Mouse (Mus musculus) testis, adult 2 months (tissue): Measurements from ENCODE around the gene Hist1h4h. TPM values are rescaled to one million over a fixed set of nuclear protein-coding genes. Genes with fewer than 3 reads are reported as not detected.
"Not testable (repeated sequence)": the region's sequence is repeated elsewhere in the genome, so short reads cannot be mapped to it uniquely, and the experiment has no call there.

Experiments used
- H3K27ac ChIP-seq: fragments of 200-500 bp; 2 replicates; pipeline ENCODE4 v1.5.1; 2012; ENCODE audit warnings: low read depth, low read length; ENCODE audit not compliant: control insufficient read depth, insufficient read depth
- H3K27me3 ChIP-seq: fragments of 200-500 bp; 2 replicates; pipeline ENCODE4 v1.6.1; 2012; ENCODE audit warnings: mild to moderate bottlenecking, low read length, moderate library complexity; ENCODE audit not compliant: control insufficient read depth, insufficient read depth
- H3K36me3 ChIP-seq: fragments of 200-500 bp; 2 replicates; pipeline ENCODE4 v1.6.1; 2012; ENCODE audit warnings: mild to moderate bottlenecking, low read length; ENCODE audit not compliant: control insufficient read depth, insufficient read depth
- H3K4me1 ChIP-seq: fragments of 200-500 bp; 2 replicates; pipeline ENCODE4 v1.6.1; 2012; ENCODE audit warnings: low read length; ENCODE audit not compliant: control insufficient read depth, insufficient read depth
- H3K4me3 ChIP-seq: fragments of 200-500 bp; 2 replicates; pipeline ENCODE4 v1.5.1; 2012; ENCODE audit warnings: low read depth, mild to moderate bottlenecking, low read length, moderate library complexity, mixed read lengths; ENCODE audit not compliant: control insufficient read depth
- CTCF ChIP-seq: fragments of 200-500 bp; IDR thresholded peaks from 2 replicates; pipeline ENCODE4 v1.5.1; 2012; ENCODE audit warnings: low read depth, mild to moderate bottlenecking, inconsistent platforms, low read length, moderate library complexity; ENCODE audit not compliant: control insufficient read depth, insufficient read depth, insufficient replicate concordance
- POLR2A ChIP-seq: fragments of 200-500 bp; IDR thresholded peaks from 2 replicates; pipeline ENCODE4 v1.6.1; 2012; ENCODE audit warnings: low read depth, mild to moderate bottlenecking, inconsistent platforms, low read length, moderate library complexity; ENCODE audit not compliant: control insufficient read depth
- polyA plus RNA-seq: library from polyadenylated mRNA; depleted of rRNA; stranded (reverse); fragments of >200 nt; gene quantifications from 2 replicates; pipeline ENCODE4 v1.2.3, GENCODE M21; 2012

The Hist1h4h gene
- polyA plus RNA-seq, 1 experiment: 13.2 TPM

- no peak overlapping the region for H3K27ac ChIP-seq
- no peak overlapping the region for H3K4me3 ChIP-seq
- TF ChIP-seq CTCF (no peak), POLR2A (no peak)
- peaks cover 3% of the 10 kb centered on the region for H3K4me1 ChIP-seq
- no peaks in the 10 kb centered on the region for H3K27me3 ChIP-seq
- H3K36me3 ChIP-seq: no peaks in the 10 kb centered on the region
Measured at GRCm38 (mm10) chr13:23554393-23554792, 23.5 kb downstream of the Hist1h4h start.

- no peaks in the 10 kb centered on the region for H3K27me3 ChIP-seq
- TF ChIP-seq POLR2A (peak; percentile 39; the same call in 1 of the 2 replicates), CTCF (no peak)
- no peaks in the 10 kb centered on the region for H3K36me3 ChIP-seq
- peak overlapping the region; percentile 76 for H3K27ac ChIP-seq
- peak overlapping the region; percentile 66 for H3K4me3 ChIP-seq
- H3K4me1 ChIP-seq: peaks cover 3% of the 10 kb centered on the region
Measured at GRCm38 (mm10) chr13:23554925-23555838, 24.3 kb downstream of the Hist1h4h start.

- H3K36me3 ChIP-seq: no peaks in the 10 kb centered on the region
- H3K27me3 ChIP-seq: no peaks in the 10 kb centered on the region
- peak overlapping the region; percentile 76 for H3K27ac ChIP-seq
- TF ChIP-seq CTCF (no peak), POLR2A (no peak)
- peak overlapping the region; percentile 66 for H3K4me3 ChIP-seq
- peaks cover 3% of the 10 kb centered on the region for H3K4me1 ChIP-seq
Measured at GRCm38 (mm10) chr13:23555839-23556416, 25.1 kb downstream of the Hist1h4h start.

GRCm38 (mm10) chr13:23556906-23557305 lies 26.1 kb downstream of the Hist1h4h start:
- no peaks in the 10 kb centered on the region; the same call in 1 of the 2 replicates for H3K4me1 ChIP-seq
- TF ChIP-seq POLR2A (no peak), CTCF (no peak)
- no peak overlapping the region; the same call in 1 of the 2 replicates for H3K4me3 ChIP-seq
- no peaks in the 10 kb centered on the region for H3K36me3 ChIP-seq
- no peak overlapping the region for H3K27ac ChIP-seq
- no peaks in the 10 kb centered on the region for H3K27me3 ChIP-seq

- not testable (repeated sequence) for H3K4me1 ChIP-seq, H3K27me3 ChIP-seq, H3K4me3 ChIP-seq, H3K27ac ChIP-seq, H3K36me3 ChIP-seq
Measured at GRCm38 (mm10) chr13:23560699-23561098, 29.8 kb downstream of the Hist1h4h start.

- H3K27ac ChIP-seq: not testable (repeated sequence)
Measured at GRCm38 (mm10) chr13:23561531-23561882, 30.7 kb downstream of the Hist1h4h start.

GRCm38 (mm10) chr13:23561883-23562659 lies 31.2 kb downstream of the Hist1h4h start, which contains the start of gene Hist1h3e:
TSS of gene Hist1h3e (minus strand) at chr13:23562369.
- not testable (repeated sequence) for H3K36me3 ChIP-seq, H3K4me1 ChIP-seq, H3K27me3 ChIP-seq
- Histone ChIP-seq H3K4me3 (peak within 1 kb of the TSS; percentile 81), H3K27ac (peak within 1 kb of the TSS; percentile 75)
- TF ChIP-seq POLR2A: peak; percentile 83

More at GRCm38 (mm10) chr13:23561531-23561882, 30.7 kb downstream of the Hist1h4h start:
- H3K4me3 ChIP-seq, H3K27me3 ChIP-seq, H3K36me3 ChIP-seq, H3K4me1 ChIP-seq: not testable (repeated sequence)
